Mouse (Mus musculus) liver, embryonic 14.5 days (tissue): ENCODE results near the gene Klhl22.

Source experiments
- CTCF ChIP-seq: IDR thresholded peaks from 2 replicates; pipeline ENCODE4 v1.5.1; 2016; ENCODE audit warnings: antibody characterized with exemption, low read depth, control low read depth
- EP300 ChIP-seq: IDR thresholded peaks from 2 replicates; pipeline ENCODE4 v1.6.1; 2016; ENCODE audit warnings: antibody characterized with exemption, low read depth

- peak; percentile 45 for TF ChIP-seq CTCF
- no peak for TF ChIP-seq EP300
Observed at GRCm38 (mm10) chr16:17771117-17771865, 11.9 kb downstream of the Klhl22 start.
